8 mouse cellular contexts compared by ENCODE assay signal in the genomic region with DNA sequence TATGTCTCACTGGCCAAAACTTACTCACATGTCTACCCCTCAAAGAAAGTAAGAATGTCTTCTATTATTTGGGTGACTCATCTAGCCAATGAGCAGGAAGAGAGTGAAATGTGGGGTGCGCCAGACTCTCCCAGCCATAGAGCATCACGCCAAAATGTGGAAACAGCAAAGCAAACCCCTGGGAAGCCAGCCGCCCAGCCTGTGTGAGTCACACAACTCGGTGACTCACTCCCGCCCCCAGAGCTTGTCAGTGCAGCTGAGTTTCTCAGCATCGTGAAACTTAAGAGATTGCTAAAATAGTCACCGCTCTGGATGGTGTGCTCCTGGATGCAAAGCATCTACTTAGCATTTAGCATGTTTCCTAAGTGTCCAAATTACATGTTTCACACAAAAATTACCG. TPM values are rescaled to one million over a fixed set of nuclear protein-coding genes. Genes with fewer than 3 reads are reported as not detected.
DNase-seq lines count a peak whose midpoint lies in the region; ATAC-seq and TF ChIP-seq lines count a peak whose summit lies in the region.

No protein-coding gene starts in this region.

- H3K9me3 ChIP-seq in forebrain, embryonic 14.5 days (replicated peaks; ENCODE audit: control insufficient read depth, low read length), result no peaks in the 10 kb centered on the region
- 0 out of 2 replicates have a peak, but pooled peaks cover 3% of the 10 kb centered on the region for H3K9me3 ChIP-seq in heart, postnatal 0 days (replicated peaks; ENCODE audit: control insufficient read depth, low read length)

- no peak overlapping the region for H3K27ac ChIP-seq in forebrain, embryonic 14.5 days (ENCODE audit: low read depth, low read length)
- peak overlapping the region; percentile 39 for H3K27ac ChIP-seq in heart, postnatal 0 days (ENCODE audit: low read depth)

- no peak for ATAC-seq in forebrain, embryonic 14.5 days
- ATAC-seq in heart, postnatal 0 days (ENCODE audit: insufficient read depth, low read depth), result peak; percentile 61
- ATAC-seq in megakaryocyte, adult 5-6 weeks (ENCODE audit: poor library complexity, severe bottlenecking), result peak; percentile 88
- no peak for ATAC-seq in erythroblast, adult 5-6 weeks (replicated peaks; ENCODE audit: low FRiP score, poor library complexity, severe bottlenecking)

- H3K27me3 ChIP-seq in forebrain, embryonic 14.5 days (replicated peaks; ENCODE audit: control insufficient read depth, insufficient read depth, low read length), result no peaks in the 10 kb centered on the region
- no peaks in the 10 kb centered on the region for H3K27me3 ChIP-seq in heart, postnatal 0 days (ENCODE audit: control insufficient read depth, insufficient read depth, low read length)
- no peaks in the 10 kb centered on the region for H3K27me3 ChIP-seq in splenic B cell, adult 2 months (ENCODE audit: control insufficient read depth, insufficient read depth, low read length, poor library complexity, severe bottlenecking)

- H3K4me3 ChIP-seq in forebrain, embryonic 14.5 days (ENCODE audit: low read depth, low read length), result no peak overlapping the region
- peak overlapping the region; percentile 17 for H3K4me3 ChIP-seq in heart, postnatal 0 days (ENCODE audit: low read depth, low read length)

- TF ChIP-seq EP300 in heart, postnatal 0 days (IDR thresholded peaks at IDR 0.05; ENCODE audit: low read depth), result no peak

- 60% methylated on average over 8 of the region's 8 CpGs for WGBS in forebrain, embryonic 14.5 days
- WGBS in heart, postnatal 0 days, result 7% methylated on average over 8 of the region's 8 CpGs

- no peaks in the 10 kb centered on the region for H3K36me3 ChIP-seq in forebrain, embryonic 14.5 days (ENCODE audit: control insufficient read depth, insufficient read depth, low read length)
- no peaks in the 10 kb centered on the region for H3K36me3 ChIP-seq in heart, postnatal 0 days (replicated peaks; ENCODE audit: control insufficient read depth, insufficient read depth, low read length)
- H3K36me3 ChIP-seq in splenic B cell, adult 2 months (ENCODE audit: control insufficient read depth, insufficient read depth, low read length, poor library complexity, severe bottlenecking), result no peaks in the 10 kb centered on the region

- H3K4me1 ChIP-seq in forebrain, embryonic 14.5 days (ENCODE audit: control insufficient read depth, insufficient read depth, low read length), result no peaks in the 10 kb centered on the region
- peaks cover 12% of the 10 kb centered on the region; the same call in 1 of the 2 replicates for H3K4me1 ChIP-seq in heart, postnatal 0 days (ENCODE audit: control insufficient read depth, insufficient read depth)

- DNase-seq in 3134 (ENCODE audit: extremely low read depth, insufficient read length, low spot score), result peak; percentile 83
- peak; percentile 98 for DNase-seq in Muller cell, postnatal 12 days (ENCODE audit: inconsistent ontology term)
- no peak for DNase-seq in forebrain, embryonic 14.5 days (ENCODE audit: low spot score)
- peak; percentile 47 for DNase-seq in heart, postnatal 0 days (ENCODE audit: low spot score)
- DNase-seq in layer of hippocampus, postnatal 36 days, result peak; percentile 64 to 68
- DNase-seq in splenic B cell, adult 2 months (ENCODE audit: low read depth, low spot score), result peak; percentile 7

- H3K9ac ChIP-seq in forebrain, embryonic 14.5 days (ENCODE audit: low read length), result no peak overlapping the region
- no peak overlapping the region for H3K9ac ChIP-seq in heart, postnatal 0 days (replicated peaks; ENCODE audit: low read depth, low read length)

- H3K4me2 ChIP-seq in forebrain, embryonic 14.5 days (ENCODE audit: low read length), result peak overlapping the region; percentile 25; the same call in 1 of the 2 replicates
- peak overlapping the region; percentile 59 for H3K4me2 ChIP-seq in heart, postnatal 0 days (ENCODE audit: low read depth, low read length)

- TF ChIP-seq CTCF in heart, postnatal 0 days (IDR thresholded peaks at IDR 0.05; ENCODE audit: low read depth), result no peak

RNA-seq across cellular contexts. Expression of a gene that starts 28.9 kb away (rescaled TPM):
- 15.6 and 20.8 TPM in 2 replicates for polyA plus RNA-seq in forebrain, embryonic 14.5 days (2014; fragmentation: Nextera tagmentation; extraction: Ambion mirVana)
- 28.1 and 35.6 TPM in 2 replicates for total RNA-seq in heart, postnatal 0 days (2014; rRNA removed; ENCODE audit: low replicate concordance)
- polyA plus RNA-seq in heart, postnatal 0 days (2015; fragmentation: Nextera tagmentation; extraction: Ambion mirVana), result 8.5 and 11.9 TPM in 2 replicates
- 10 to 100 TPM; 57.7 to 62.8 TPM for total RNA-seq in layer of hippocampus, postnatal 36 days (2021)
- total RNA-seq in megakaryocyte, adult 5-6 weeks (2015), result 12.1 and 13.2 TPM in 2 replicates
- 4.4 and 7.6 TPM in 2 replicates for total RNA-seq in megakaryocyte, adult 5-6 weeks (2017)
- 39.6 and 43.5 TPM in 2 replicates for total RNA-seq in erythroblast, adult 5-6 weeks (2015; ENCODE audit: low replicate concordance)
- total RNA-seq in erythroblast, adult 5-6 weeks (2017; ENCODE audit: low replicate concordance), result 27.3 and 31.4 TPM in 2 replicates

Comparison
In these comparisons a context has a peak if more than half of its experiments do, and no peak if none do; other contexts are left out.
1. ATAC-seq: peak in heart, postnatal 0 days (single experiment) and megakaryocyte, adult 5-6 weeks (single experiment); none in forebrain, embryonic 14.5 days (single experiment) and erythroblast, adult 5-6 weeks (single experiment).